Mouse (Mus musculus): ENCODE measurements around the gene Tns2.

The Tns2 gene

DNA sequence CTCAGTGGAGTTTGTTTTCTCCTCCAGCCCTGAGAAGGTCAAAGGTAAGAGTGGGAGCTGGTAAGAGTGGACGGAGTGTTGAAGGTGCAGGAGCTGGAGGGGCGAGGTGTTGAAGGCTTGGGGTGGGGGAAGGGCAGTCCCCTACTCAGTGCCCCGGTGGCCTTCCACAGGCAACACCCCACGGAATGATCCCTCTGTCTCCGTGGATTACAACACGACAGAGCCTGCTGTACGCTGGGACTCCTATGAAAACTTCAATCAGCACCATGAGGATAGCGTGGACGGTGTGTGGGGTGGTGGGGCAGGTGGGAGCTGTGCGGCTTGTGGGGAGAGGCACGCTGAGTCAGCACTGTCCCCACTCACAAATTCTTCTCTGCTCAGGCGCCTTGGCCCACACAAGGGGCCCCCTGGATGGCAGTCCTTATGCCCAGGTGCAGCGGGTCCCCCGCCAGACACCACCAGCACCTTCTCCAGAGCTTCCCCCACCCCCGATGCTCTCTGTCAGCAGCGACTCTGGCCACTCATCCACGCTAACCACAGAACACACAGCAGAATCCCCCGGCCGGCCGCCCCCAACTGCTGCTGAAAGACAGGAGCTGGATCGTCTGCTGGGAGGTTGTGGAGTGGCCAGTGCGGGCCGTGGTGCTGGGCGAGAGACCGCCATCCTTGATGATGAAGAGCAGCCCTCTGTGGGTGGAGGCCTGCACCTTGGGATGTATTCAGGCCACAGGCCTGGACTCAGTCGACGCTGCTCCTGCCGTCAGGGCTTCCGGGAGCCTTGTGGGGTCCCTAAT lies 10.7 kb downstream of the Tns2 start:
- DNase-seq: no peak

DNA sequence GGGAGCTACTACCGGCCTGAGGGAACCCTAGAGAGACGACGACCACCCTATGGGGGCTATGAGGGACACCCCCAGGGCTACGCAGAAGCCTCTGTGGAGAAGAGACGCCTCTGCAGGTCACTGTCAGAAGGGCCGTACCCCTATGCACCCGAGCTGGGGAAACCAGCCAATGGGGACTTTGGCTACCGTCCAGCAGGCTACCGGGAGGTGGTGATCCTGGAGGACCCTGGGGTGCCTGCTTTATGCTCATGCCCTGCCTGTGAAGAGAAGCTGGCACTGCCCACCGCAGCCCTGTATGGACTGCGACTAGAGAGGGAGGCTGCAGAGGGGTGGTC lies 11.2 kb downstream of the Tns2 start:
- no peak for DNase-seq

DNA sequence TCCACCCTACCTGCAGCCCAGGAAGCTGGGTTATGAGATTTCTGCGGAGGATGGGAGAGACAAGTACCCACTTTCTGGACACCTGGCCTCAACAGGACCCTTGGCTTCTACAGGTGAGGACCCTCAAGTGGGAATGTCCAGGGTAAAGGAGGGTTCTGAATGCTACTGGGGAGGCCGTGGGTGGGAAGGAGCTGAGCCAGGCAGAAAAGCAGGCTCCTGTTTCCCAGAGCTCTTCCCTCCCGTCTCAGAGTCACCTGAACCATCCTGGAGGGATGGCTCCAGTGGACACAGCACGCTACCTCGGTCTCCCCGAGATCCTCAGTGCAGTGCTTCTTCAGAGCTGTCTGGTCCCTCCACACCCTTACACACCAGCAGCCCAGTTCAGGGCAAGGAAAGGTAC lies 12.0 kb downstream of the Tns2 start:
- no peak for DNase-seq

DNA sequence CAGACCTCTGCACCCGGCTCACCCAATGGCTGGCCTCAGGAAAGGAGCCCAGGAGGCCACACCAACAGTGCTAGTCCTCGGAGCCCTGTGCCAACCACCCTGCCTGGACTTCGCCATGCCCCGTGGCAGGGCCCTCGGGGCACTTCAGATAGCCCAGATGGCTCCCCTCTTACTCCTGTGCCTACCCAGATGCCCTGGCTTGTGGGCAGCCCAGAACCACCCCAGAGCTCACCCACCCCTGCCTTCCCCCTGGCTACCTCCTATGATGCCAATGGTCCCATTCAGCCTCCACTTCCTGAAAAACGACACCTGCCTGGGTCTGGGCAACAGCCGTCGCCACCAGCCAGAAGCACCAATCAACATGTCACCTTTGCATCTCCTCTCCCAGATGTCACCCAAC lies 12.6 kb downstream of the Tns2 start:
- DNase-seq: no peak

DNA sequence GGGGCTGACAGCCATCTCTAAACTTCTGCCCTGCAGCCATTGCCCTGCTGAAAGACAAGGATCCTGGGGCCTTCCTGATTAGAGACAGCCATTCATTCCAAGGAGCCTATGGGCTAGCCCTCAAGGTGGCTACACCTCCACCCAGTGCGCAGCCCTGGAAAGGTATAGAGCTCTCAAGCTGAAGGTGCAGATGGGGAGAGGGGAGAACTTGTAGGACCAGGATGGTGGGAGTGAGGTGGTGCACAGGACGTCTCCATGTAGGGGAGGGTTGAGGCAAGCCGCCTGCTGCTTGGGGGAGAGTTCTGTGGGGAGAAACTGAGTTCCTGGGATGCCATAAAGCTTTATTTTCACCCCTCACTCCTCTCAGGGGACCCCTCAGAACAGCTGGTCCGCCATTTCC lies 13.5 kb downstream of the Tns2 start:
- no peak for DNase-seq

DNA sequence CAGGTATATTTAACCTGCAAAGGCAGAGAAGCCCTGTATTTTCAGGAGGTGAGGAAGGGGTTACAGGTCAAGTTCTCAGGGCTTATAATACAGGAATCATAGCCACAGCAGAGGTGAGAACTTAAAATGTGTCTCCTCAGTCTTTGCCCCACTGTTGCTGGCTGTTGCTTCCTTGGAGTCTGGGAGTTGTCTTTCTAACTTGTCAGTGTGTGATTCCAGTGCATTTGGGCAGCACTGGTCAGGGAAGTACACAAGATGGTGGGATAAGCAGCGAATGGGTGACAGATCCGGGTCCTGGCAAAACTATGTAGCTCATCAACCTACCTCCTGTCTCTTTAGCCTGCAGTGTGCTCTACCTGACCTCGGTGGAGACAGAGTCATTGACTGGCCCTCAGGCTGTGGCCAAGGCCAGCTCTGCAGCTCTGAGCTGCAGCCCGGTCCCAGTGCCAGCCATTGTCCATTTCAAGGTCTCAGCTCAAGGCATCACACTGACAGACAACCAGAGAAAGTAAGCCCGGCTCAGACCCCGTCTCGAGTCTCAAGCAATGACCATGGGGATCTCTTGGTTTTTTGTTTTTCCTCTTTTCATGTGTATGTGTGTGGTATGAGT lies 14.5 kb downstream of the Tns2 start:
- no peak for DNase-seq

DNA sequence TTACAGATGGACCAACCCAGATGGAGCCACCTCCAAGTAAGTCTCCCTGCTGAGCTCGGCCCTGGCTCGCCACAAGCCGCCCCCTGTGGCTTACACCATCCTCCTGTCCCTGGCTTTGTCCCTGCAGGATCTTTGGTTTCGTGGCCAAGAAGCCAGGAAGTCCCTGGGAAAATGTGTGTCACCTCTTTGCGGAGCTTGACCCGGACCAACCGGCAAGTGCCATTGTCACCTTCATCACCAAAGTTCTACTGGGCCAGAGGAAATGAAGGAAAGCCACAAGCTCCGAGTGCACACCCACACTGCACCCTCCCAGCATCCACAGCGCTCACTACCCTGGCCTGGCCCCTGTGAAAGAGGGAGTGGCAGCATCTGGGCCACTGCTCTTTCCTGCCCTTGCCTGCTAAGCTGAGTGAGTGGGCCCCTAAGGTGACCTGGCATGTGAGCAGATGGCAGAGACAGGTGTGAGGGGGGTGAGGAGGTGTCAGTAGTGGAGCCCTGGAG lies 15.6 kb downstream of the Tns2 start:
- DNase-seq: no peak

DNA sequence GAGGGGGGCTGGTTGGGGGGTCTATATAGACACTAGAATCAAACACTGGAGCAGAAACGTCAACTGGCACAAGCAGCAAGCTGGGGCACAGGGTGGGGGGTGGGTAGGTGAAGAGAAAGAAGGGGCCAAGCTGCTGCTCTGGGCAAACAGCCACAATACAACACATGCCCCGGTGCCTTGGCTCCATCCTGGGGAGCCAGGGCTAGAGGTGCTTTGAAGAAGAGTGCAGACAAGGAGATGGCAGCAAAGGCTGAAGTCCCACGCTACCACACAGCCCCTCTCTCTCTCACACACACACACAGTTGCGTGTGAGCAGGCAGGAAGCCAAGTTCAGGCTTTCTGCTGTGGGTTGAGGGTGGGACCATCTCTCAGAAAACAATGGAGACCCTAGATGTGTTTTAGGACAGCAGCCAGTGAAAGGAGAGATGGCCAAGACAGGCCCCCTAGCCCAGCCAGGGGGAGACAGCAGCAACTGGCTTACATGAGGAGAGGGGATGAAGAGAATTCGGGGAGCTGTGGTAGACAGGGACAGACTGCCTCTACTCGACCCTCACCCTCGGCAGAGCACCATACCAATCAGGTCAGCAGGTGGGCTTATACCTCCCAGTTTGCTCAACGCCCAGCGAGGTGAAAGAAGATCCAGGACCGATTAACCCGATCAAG lies 16.7 kb downstream of the Tns2 start:
- no peak for DNase-seq

DNA sequence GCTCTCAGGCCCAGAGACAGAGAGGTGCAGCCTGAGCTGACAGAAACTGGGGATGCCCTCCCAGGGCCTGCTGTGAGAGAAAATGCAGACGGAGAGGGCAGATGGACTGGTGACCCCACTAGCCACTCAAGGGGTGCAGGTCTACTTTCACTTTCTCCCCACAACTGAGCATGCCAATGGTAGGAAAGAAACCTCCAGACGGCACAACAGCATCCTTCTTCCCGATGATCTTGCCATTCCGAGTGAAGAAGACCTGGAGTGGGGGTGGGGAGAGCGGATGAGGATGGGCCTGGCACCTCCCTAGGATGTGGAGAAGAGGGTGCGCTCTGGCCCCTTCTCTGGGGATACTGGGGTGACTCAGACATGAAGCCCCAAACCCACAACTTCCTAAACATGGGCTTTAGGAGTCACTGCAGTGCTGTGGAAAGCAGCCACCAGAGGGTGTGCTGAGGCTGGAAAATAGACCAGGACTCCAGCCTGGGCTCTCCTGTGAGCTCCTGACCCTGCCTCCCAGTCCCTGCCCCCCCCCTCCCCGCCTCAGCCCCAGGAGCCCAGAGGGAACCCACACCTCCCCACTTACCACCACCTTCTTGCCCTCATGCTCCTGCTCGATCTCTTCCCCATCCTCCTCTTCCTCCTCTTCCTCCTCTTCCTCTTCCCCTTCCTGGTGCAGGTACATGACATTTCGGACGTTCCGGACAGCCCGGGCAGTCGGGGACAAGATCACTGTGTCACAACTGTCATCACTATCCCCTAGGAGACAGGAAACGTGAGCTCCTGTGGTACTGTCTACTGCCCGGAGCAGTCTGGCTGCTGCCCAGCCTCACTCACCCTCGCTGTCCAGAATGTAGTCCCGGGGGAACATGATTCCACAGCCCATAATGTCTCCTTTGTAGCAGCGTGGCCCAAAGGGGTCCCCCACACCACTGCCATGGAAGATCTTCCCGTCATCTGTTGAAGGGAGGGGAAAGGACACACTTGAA lies 17.5 kb downstream of the Tns2 start:
- no peak for DNase-seq

DNA sequence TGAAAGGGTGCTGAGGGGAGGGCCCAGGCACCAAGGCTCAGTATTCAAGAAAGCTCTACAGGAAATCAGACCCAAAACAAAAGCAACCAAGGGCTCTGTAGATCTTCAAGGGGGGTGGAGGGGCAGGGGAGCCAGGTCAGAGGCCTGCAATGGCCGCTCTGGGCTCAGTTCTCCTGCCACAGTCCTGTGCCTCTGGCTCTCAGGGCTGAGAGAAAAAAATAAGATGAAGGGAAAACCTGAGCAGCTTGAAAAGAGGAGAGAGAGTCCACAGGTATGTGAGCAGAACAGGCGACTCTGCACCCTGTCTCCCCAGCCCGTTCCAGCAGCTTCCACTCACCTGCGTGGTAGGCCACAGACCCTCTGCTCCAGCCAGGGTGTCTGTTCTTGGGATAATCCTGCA lies 18.4 kb downstream of the Tns2 start:
- no peak for DNase-seq

DNA sequence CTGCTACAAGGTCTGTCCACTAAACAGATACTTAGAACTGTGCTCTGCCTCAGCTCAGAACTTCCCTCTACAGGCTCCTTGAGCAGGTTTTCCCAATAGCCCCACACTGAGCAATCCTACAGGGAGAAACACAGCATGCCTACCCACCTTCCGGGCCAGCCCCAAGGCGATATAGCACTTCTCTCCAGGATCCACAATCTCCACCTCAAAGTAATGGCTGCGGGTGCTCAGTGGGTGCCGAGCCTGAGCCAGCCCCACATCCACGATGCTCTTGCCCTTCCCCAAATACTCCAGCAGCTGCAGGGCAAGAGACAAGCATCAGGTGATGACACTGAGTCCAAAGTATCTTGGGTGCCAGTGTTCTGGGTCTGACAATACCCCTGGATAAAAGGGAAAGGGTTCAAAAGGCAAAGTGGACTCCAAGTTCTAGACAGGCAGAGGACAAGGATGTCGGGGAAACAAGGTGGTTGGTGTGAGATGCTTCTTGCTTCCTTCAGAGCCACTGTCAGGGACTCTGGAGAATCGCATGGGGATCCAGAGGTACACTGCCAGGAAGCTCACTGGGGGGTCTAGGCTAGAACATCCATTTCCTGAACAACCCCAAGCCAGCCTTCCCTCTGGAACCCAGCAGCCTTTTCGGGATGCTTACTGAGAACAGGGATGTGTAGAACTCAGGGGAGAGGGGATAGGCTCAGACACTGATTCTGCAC lies 19.1 kb downstream of the Tns2 start:
- no peak for DNase-seq

DNA sequence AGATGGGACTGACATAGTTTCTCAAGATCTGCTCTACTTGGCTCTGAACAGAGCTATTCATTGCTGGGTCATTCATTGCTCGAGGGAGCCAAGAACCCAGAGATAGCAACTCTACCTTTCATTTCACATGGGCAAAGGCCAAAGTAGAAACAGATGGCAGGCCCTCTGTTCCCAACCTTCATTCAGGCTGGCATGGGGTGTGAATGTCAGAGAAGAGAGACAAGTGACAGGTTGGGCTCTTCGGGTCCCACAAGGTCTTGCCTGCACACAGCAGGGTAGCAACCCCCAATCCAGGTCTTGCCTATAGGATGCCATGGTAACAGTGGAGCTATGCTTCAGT lies 19.6 kb downstream of the Tns2 start:
- no peak for DNase-seq

DNA sequence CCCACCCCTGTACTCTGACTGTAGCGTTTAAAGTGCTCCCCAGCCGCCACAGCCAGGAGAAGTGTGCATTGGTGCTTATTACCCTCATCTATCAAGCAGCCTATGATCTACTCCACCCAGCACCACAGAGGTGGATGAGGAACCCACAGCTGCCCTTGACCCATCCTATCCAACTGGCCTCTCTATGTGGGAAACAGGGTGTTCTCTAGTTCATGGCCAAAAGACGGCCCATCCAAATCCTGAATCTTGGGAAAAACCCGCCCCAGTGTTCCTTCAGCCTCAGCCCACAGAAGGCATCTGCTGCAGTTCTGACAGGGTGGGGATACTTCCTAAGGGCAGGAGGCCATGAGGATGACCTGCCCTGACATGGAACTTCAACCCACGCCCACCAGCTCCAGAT lies 20.3 kb downstream of the Tns2 start:
- no peak for DNase-seq

DNA sequence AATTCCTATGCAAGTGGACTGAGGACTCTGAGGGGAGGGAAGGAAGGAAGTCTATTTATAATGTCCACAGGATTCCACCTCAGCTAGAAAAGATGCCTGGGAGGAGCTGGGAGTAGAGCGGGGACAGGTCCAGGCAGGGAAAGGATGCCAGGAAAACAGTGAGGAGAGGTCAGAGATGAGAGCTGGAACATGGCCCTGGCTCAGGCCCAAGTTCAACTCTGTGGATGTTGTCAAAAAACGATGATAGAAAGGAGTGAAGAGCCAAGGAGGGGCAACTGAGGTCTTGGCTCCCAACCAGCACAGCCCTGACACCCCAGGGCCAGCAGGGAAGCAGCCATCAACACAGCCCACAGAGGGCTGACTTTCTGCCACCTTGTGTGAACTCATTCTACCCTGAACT lies 26.1 kb downstream of the Tns2 start:
- no peak for DNase-seq

DNA sequence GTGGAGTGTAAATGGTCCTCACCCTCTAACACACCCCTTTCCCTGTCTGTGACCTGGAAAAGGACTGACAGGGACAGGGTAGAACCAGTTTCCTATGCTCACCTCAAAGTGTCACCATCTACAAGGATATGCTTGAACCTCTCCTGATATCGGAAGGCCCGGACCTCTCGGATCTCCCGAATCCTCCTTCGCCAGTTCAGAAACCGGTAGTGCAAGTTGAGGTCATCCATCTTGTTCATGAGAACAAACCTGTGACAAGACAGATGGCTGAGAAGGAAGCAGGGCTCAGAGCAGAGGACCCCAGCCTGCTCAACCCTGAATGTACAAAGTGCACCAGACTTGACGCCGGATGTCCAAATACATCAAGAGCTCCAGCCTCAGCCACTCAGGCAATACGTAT lies 33.1 kb downstream of the Tns2 start:
- DNase-seq: no peak

DNA sequence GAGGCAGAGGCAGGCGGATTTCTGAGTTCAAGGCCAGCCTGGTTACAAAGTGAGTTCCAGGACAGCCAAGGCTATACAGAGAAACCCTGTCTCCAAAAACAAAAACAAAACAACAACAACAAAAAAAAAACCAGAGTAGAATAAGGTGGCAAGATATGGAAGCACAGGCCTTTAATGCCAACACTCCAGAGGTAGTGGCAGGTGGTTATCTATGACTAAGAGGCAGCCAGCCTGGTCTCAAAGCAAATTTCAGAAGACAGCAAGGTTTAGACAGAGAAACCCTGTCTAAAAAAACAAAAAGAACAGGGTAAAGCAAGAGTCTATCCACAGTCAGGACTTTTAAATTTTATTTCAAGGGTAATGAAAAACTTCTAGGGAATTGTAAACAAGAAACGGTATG lies 34.5 kb downstream of the Tns2 start:
- DNase-seq: no peak

DNA sequence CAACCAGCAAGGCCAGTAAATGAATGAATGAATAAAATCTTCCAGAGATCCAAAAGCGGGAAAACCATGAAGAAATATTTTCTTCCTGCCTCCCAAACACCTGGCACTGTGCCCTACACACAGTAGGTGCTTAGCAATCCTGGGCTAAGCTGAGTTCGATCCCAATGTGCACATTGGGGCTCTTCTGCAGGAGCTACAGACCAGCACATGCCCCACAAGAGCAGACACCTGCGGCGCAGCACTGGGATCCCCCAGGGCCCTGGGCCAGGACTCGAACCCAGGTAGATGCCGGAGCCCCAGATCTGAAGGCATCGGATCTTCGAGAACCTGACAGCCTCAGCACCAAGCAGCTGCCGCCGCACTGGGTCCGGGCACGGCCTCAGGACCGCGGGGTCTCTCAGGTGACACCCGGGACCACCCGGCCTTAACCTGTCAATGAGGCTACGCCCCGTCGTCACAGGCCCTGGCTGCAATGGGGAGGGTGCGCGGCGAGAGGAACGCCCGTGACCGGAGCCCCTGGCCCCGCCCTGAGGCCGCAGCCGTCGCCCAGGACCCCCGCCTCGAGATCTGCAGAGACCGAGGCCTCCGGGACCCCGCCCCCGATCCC lies 35.4 kb downstream of the Tns2 start:
- no peak for DNase-seq

DNA sequence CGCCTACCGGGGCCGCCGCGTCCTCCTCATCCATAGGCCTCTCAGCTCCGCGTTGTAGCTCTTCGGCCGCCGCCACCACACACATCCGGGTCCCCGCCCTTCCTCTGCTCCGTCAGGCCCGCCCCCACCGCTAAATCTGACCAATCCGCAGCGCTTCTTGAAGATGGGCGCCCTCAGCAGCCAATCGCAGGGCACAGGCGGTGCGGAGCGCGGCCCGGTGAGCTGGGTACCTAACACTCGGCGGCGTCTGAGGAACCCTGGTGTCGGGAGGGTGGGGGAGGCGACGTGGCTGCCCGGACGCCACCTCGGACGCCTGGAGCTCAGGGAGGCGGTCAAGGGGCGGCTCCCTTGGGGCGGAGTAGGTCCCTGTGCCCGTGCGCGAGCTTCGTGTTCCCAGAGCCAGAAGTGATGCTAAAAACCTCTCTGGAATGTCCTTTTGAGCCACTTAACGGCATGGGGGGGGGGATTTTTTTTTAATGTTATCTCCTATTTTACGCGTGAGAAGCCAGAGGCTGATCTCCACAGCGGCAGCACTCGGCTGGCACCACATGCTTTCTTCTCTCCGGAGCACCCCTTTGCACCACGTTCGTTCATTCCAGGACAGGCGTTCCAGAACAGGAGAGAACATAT lies 36.0 kb downstream of the Tns2 start, which contains the start of gene Spryd3:
Gene Spryd3, minus strand, starts transcription at position 106 of the 630 bp plus-strand sequence.
- peak; percentile 97 for DNase-seq

DNA sequence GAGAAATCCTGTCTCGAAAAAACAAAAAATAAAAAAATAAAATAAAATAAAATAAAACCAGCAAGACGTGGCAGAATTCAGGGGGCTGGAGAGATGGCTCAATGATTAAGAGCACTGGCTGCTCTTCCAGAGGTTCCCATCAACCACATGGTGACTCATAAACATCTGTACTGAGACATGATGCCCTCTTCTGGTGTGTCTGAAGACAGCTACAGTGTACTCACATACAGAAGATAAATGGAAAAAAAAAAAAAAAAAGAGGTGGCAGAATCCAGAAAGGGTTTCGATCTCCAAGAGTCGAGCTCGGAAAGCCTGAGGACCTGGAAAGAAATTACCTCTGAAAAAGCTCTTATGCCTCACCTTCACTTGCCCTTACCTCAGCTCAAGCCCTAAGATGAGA lies 40.9 kb downstream of the Tns2 start:
- DNase-seq: no peak

DNA sequence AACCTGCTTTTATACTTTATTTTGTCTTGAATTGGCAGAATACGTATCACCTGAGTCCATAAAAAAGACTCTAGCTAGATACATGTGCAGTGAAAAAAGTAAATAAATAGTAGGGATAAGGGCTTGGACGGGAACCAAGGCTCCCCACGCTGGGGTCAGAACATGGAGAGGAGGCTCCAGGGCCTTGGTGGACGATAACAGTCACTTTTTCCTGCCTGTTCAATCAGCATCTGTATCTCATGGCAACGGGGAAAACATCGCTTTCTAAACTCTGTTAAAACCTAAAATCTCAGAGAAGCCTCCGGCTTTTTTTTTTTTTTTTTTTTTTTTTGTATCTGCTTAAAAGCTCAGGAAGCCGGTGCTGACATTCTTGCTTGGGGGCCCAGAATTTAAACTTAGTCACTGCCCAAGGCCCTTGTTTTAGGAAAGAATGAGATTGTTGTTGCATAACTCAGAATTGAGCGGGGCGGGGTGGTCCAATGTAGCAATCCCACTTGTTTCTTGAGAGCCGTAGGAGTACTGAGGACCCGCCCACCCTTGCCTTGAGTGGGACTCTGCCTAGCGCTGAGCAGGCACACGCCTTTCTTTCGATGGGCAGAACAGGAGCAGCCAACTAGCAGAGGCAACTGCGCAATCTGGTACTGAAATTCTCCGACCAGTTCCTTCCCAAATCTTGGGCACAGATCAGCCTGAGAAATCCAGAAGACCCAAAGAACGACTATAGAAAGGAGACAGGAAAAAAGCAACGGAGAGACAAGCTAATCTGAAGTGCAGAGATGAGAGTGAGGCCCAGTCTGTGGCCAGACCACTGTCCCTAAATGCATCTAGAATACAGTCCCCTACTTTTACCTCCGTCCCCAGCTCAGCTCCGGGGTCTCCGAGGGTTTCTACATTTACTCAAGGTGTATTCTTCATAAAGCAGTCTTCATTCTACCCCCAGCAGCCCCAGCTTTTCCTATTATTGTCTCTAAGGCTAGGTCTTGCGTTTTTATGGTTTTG lies 43.0 kb downstream of the Tns2 start:
- DNase-seq: no peak

All from layer of hippocampus, adult 9-11 months (tissue).